Mouse (Mus musculus) right cerebral cortex, adult 18-20 months (tissue): ENCODE data around the gene Prima1.

Experiments used
- DNase-seq: peaks from one replicate; pipeline ENCODE4 v3.0.0; 2022; ENCODE audit warnings: mixed read lengths

Gene Prima1

DNA sequence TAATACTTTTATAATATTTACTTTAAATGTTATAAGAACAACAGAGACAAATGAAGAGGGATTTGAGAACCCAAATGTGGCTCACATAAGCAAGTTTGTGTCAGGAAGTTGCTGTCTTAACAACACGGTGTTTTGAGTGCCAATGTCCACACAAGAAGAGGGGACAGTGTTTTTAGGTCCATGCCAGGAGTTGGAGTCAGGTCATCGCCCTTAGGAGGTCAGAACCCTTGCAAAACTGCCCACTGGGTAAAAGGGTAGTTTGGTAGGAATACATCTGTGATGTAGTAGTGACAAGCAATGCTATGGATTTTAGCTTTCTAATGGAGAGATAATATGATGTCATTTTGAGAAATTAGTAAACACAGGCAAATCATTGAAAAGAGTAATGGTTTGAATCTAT, 91.7 kb downstream of the Prima1 start:
- DNase-seq: no peak
